Mouse (Mus musculus) embryonic facial prominence, embryonic 15.5 days (tissue): Measurements from ENCODE around the gene Diexf. TPM values are rescaled to one million over a fixed set of nuclear protein-coding genes. Genes with fewer than 3 reads are reported as not detected.
A peak's percentile ranks its signal among the peaks of the same experiment; 100 is the strongest.

Experiments
- ATAC-seq: fragments of 200-750 bp; cut with Nextera tagmentation; 2 replicates; pipeline ENCODE4 v1.8.0; 2017; ENCODE audit warnings: low read depth, moderate TSS enrichment; ENCODE audit not compliant: insufficient number of reproducible peaks, low FRiP score, low TSS enrichment
- H3K27ac ChIP-seq: fragments of 300-500 bp; sonication (generic); replicated peaks from 2 replicates; pipeline ENCODE4 v1.5.1; 2015; ENCODE audit warnings: mild to moderate bottlenecking, inconsistent platforms
- H3K27me3 ChIP-seq: fragments of 300-500 bp; sonication (generic); 2 replicates; pipeline ENCODE4 v1.6.1; 2015; ENCODE audit warnings: inconsistent platforms
- H3K36me3 ChIP-seq: fragments of 300-500 bp; sonication (generic); 2 replicates; pipeline ENCODE4 v1.6.1; 2015; ENCODE audit warnings: mild to moderate bottlenecking, inconsistent platforms
- H3K4me1 ChIP-seq: fragments of 300-500 bp; sonication (generic); 2 replicates; pipeline ENCODE4 v1.6.1; 2015; ENCODE audit warnings: inconsistent platforms
- H3K4me2 ChIP-seq: fragments of 300-500 bp; sonication (generic); replicated peaks from 2 replicates; pipeline ENCODE4 v1.6.1; 2015; ENCODE audit warnings: mild to moderate bottlenecking, inconsistent platforms
- H3K4me3 ChIP-seq: fragments of 300-500 bp; sonication (generic); replicated peaks from 2 replicates; pipeline ENCODE4 v1.5.1; 2015; ENCODE audit warnings: mild to moderate bottlenecking, inconsistent platforms
- H3K9ac ChIP-seq: fragments of 300-500 bp; sonication (generic); 2 replicates; pipeline ENCODE4 v1.6.1; 2015; ENCODE audit warnings: inconsistent platforms
- H3K9me3 ChIP-seq: fragments of 300-500 bp; sonication (generic); replicated peaks from 2 replicates; pipeline ENCODE4 v1.6.1; 2016; ENCODE audit warnings: inconsistent platforms
- WGBS: fragments of 180-500 bp; shearing (Covaris S2); methylation state at CpG from one replicate; pipeline ENCODE4 v1.1.7; 2015; 5-methylcytosine and 5-hydroxymethylcytosine counted together
- polyA plus RNA-seq: library from polyadenylated mRNA; unstranded; fragments of >200 nt; fragmentation: Nextera tagmentation; extraction: Ambion mirVana; gene quantifications from 2 replicates; pipeline ENCODE4 v1.2.1, GENCODE M21; 2015

The Diexf gene
- polyA plus RNA-seq, 1 experiment from 2014 or later: 8.6 TPM

- Histone ChIP-seq H3K27ac (peak overlapping the region; percentile 86), H3K9ac (no peak overlapping the region; the same call in 1 of the 2 replicates), H3K4me3 (no peak overlapping the region), H3K4me1 (peaks cover 47% of the 10 kb centered on the region), H3K4me2 (peak overlapping the region; percentile 38), H3K36me3 (no peaks in the 10 kb centered on the region), H3K9me3 (no peaks in the 10 kb centered on the region), H3K27me3 (peaks cover 23% of the 10 kb centered on the region)
- ATAC-seq: no peak
- 42% methylated on average over 8 of the region's 8 CpGs for WGBS
These were observed 27.0 kb upstream of the Diexf start for GRCm38 (mm10) chr1:193157111-193157492.

GRCm38 (mm10) chr1:193156316-193157110, 26.4 kb upstream of the Diexf start:
- no peak for ATAC-seq
- peaks cover 48% of the 10 kb centered on the region for H3K4me1 ChIP-seq
- peak overlapping the region; percentile 86 for H3K27ac ChIP-seq

GRCm38 (mm10) chr1:193153561-193153960, 23.5 kb upstream of the Diexf start:
- H3K27me3 ChIP-seq: peaks cover 23% of the 10 kb centered on the region

More at GRCm38 (mm10) chr1:193156316-193157110, 26.4 kb upstream of the Diexf start:
- whole genome bisulfite sequencing: 44% methylated on average over 15 of the region's 15 CpGs
- H3K9ac ChIP-seq: no peak overlapping the region; the same call in 1 of the 2 replicates
- peak overlapping the region; percentile 38 for H3K4me2 ChIP-seq
- no peak overlapping the region for H3K4me3 ChIP-seq
- H3K36me3 ChIP-seq: no peaks in the 10 kb centered on the region
- H3K27me3 ChIP-seq: peaks cover 23% of the 10 kb centered on the region
- no peaks in the 10 kb centered on the region for H3K9me3 ChIP-seq

GRCm38 (mm10) chr1:193152872-193153271, 22.8 kb upstream of the Diexf start, which contains the start of gene Irf6:
Gene Irf6, plus strand, starts transcription at chr1:193153111.
- H3K27me3 ChIP-seq: peaks cover 23% of the 10 kb centered on the region
- peak within 1 kb of the TSS; percentile 59 for H3K4me2 ChIP-seq
- peak within 1 kb of the TSS; percentile 28; the same call in 1 of the 2 replicates for H3K9ac ChIP-seq
- H3K4me1 ChIP-seq: peaks cover 53% of the 10 kb centered on the region
- no peaks in the 10 kb centered on the region for H3K36me3 ChIP-seq
- peak within 1 kb of the TSS; percentile 51 for H3K4me3 ChIP-seq
- H3K9me3 ChIP-seq: no peaks in the 10 kb centered on the region
- peak; percentile 89 for ATAC-seq
- H3K27ac ChIP-seq: peak within 1 kb of the TSS; percentile 63
- WGBS: 3% methylated on average over 30 of the region's 30 CpGs

More at GRCm38 (mm10) chr1:193153561-193153960, 23.5 kb upstream of the Diexf start:
- Histone ChIP-seq H3K4me3 (peak overlapping the region; percentile 51), H3K9ac (peak overlapping the region; percentile 28; the same call in 1 of the 2 replicates), H3K4me2 (peak overlapping the region; percentile 59), H3K9me3 (no peaks in the 10 kb centered on the region), H3K27ac (peak overlapping the region; percentile 63), H3K4me1 (peaks cover 53% of the 10 kb centered on the region), H3K36me3 (no peaks in the 10 kb centered on the region)
- WGBS: 20% methylated on average over 16 of the region's 16 CpGs
- ATAC-seq: no peak

GRCm38 (mm10) chr1:193151134-193151533, 21.1 kb upstream of the Diexf start:
- Histone ChIP-seq H3K9me3 (no peaks in the 10 kb centered on the region), H3K4me1 (peaks cover 39% of the 10 kb centered on the region), H3K27ac (no peak overlapping the region), H3K27me3 (peaks cover 23% of the 10 kb centered on the region), H3K4me3 (no peak overlapping the region), H3K36me3 (no peaks in the 10 kb centered on the region), H3K4me2 (no peak overlapping the region), H3K9ac (no peak overlapping the region)
- ATAC-seq: 0 out of 2 replicates have a peak, but pooled peaks have one; percentile 41
- WGBS: 24% methylated on average over 7 of the region's 7 CpGs

- no peak for ATAC-seq
- WGBS: 51% methylated on average over 3 of the region's 3 CpGs
These were observed 19.2 kb upstream of the Diexf start for GRCm38 (mm10) chr1:193149231-193149630.

GRCm38 (mm10) chr1:193146416-193146815, 16.3 kb upstream of the Diexf start:
- H3K9me3 ChIP-seq: no peaks in the 10 kb centered on the region
- H3K9ac ChIP-seq: no peak overlapping the region
- H3K27me3 ChIP-seq: no peaks in the 10 kb centered on the region
- no peak overlapping the region for H3K27ac ChIP-seq
- 79% methylated on average over 1 of the region's 1 CpGs for WGBS
- no peak overlapping the region for H3K4me2 ChIP-seq
- ATAC-seq: no peak
- H3K4me3 ChIP-seq: no peak overlapping the region
- peaks cover 24% of the 10 kb centered on the region; the same call in 1 of the 2 replicates for H3K4me1 ChIP-seq
- no peaks in the 10 kb centered on the region for H3K36me3 ChIP-seq

More at GRCm38 (mm10) chr1:193149231-193149630, 19.2 kb upstream of the Diexf start:
- peaks cover 15% of the 10 kb centered on the region for H3K27me3 ChIP-seq
- no peaks in the 10 kb centered on the region for H3K36me3 ChIP-seq
- no peaks in the 10 kb centered on the region for H3K9me3 ChIP-seq
- no peak overlapping the region for H3K4me3 ChIP-seq
- H3K4me1 ChIP-seq: peaks cover 36% of the 10 kb centered on the region
- H3K27ac ChIP-seq: no peak overlapping the region
- no peak overlapping the region for H3K4me2 ChIP-seq
- no peak overlapping the region for H3K9ac ChIP-seq

- Histone ChIP-seq H3K9me3 (no peaks in the 10 kb centered on the region), H3K27ac (no peak overlapping the region), H3K9ac (no peak overlapping the region), H3K4me1 (peaks cover 24% of the 10 kb centered on the region; the same call in 1 of the 2 replicates), H3K36me3 (no peaks in the 10 kb centered on the region), H3K4me3 (no peak overlapping the region), H3K4me2 (no peak overlapping the region), H3K27me3 (no peaks in the 10 kb centered on the region)
- ATAC-seq: no peak
- 84% methylated on average over 4 of the region's 4 CpGs for WGBS
These were observed 15.0 kb upstream of the Diexf start for GRCm38 (mm10) chr1:193145101-193145500.

GRCm38 (mm10) chr1:193144516-193144915, 14.4 kb upstream of the Diexf start:
- 88% methylated on average over 6 of the region's 6 CpGs for WGBS
- Histone ChIP-seq H3K4me2 (no peak overlapping the region), H3K9ac (no peak overlapping the region), H3K27ac (no peak overlapping the region), H3K4me1 (peaks cover 28% of the 10 kb centered on the region), H3K36me3 (no peaks in the 10 kb centered on the region), H3K4me3 (no peak overlapping the region), H3K9me3 (no peaks in the 10 kb centered on the region), H3K27me3 (no peaks in the 10 kb centered on the region)
- ATAC-seq: no peak

GRCm38 (mm10) chr1:193142517-193143062, 12.5 kb upstream of the Diexf start:
- no peak overlapping the region for H3K4me3 ChIP-seq
- WGBS: 57% methylated on average over 8 of the region's 8 CpGs
- peaks cover 28% of the 10 kb centered on the region; the same call in 1 of the 2 replicates for H3K4me1 ChIP-seq
- no peaks in the 10 kb centered on the region for H3K36me3 ChIP-seq
- H3K9ac ChIP-seq: no peak overlapping the region
- peak overlapping the region; percentile 1 for H3K27ac ChIP-seq
- no peaks in the 10 kb centered on the region for H3K27me3 ChIP-seq
- H3K4me2 ChIP-seq: no peak overlapping the region
- H3K9me3 ChIP-seq: no peaks in the 10 kb centered on the region
- ATAC-seq: no peak

GRCm38 (mm10) chr1:193141118-193141517, 11.0 kb upstream of the Diexf start:
- peaks cover 28% of the 10 kb centered on the region; the same call in 1 of the 2 replicates for H3K4me1 ChIP-seq
- WGBS: 50% methylated on average over 7 of the region's 7 CpGs
- no peaks in the 10 kb centered on the region for H3K9me3 ChIP-seq
- H3K4me2 ChIP-seq: no peak overlapping the region
- H3K36me3 ChIP-seq: no peaks in the 10 kb centered on the region
- H3K4me3 ChIP-seq: no peak overlapping the region
- peak overlapping the region; percentile 82 for H3K27ac ChIP-seq
- ATAC-seq: no peak
- H3K9ac ChIP-seq: no peak overlapping the region
- no peaks in the 10 kb centered on the region for H3K27me3 ChIP-seq
